Mouse (Mus musculus): ENCODE results near the gene Pde1a.
"Not testable (repeated sequence)": the region's sequence is repeated elsewhere in the genome, so short reads cannot be mapped to it uniquely, and the experiment has no call there.

The Pde1a gene

GRCm38 (mm10) chr2:79945898-79946675 is 183.2 kb downstream of the Pde1a start:
- no peak for DNase-seq

- DNase-seq = no peak
These were observed 194.6 kb downstream of the Pde1a start for GRCm38 (mm10) chr2:79934660-79935059.

GRCm38 (mm10) chr2:79922356-79922755 is 206.9 kb downstream of the Pde1a start:
- no peak for DNase-seq

DNA sequence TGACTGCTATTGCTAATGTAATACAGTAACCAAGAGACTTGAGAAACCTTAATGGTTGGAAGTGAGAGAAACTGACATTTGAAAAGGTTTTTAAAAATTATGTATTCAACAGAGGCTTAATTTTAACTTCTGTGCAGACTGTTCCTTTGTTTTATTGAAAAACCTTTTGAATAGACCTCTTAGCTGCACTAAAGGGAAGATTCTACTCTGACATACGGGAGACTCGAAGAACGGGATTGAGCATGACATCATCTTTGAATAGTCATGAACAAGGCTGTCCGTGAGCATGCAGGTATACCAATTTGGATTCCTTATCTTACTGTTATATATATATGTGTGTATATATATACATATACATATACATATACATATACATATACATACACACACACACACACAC is 207.9 kb downstream of the Pde1a start:
- DNase-seq = no peak

DNA sequence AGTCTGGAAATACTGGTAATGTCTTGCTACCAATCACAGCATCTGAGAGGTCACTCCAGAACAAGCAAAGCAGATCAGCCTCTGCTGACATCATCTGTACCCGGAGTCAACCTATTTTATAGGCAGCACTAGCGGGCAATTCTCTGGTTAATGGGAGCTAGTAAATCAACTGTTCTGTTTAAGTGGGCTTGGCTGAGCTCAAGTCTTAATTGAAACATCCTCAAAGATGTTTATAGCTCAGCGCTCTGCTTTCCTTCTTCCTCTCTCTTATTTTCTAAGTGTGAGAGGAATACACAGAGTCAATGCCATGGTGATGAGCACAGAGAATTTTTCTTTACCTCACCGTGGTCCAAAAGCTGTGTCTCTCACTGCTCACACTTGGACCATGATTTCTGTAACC is 208.8 kb downstream of the Pde1a start:
- DNase-seq = no peak

DNA sequence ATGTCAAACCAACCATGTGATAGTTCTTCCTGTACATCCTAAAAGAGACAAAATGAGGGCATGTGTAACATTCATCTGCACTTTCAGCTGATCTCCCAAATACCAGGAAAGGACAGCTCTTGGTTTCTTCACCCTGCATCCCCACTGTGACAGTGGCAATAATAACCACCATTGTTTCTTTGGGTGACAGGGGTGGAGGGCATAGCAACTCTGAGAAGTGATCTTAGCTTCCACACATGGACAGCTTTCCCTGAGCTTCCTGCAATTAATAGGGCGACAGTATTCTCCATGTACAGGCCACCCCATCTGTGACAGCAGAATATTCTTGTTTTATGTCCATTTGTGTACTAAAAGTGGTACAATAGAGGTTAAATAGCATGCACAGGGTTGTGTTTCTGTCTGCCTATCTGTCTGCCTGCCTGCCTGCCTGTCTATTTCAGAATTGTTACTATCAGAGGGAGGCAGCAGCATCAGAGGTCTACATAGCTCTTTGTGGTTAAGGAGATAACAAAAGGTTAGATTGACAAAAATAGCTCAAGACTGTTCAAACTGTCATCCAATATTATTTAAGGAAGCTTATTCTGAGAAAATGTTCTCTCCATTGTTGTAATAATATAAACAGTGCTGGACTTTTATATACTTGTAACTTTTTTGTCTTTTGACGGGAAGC is 227.3 kb downstream of the Pde1a start:
- DNase-seq = no peak

DNA sequence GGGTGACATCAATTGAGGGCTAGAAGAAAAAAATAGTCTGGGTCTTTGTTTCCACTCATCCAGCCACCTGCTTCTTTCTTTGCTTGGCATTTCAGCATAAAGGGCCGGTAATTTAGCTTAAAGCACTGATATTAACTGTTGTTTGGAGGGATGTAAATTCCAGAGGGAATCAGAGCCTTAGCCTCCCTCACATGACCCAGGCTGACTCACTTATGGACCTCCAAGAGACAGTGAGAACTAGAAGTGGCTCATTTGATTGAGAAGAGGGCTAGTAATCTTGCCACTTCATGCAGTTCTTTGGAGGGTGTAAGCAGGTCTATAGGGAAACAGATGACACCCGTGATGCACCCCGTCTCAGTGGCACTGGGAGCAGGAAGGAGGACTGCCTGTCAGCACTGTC is 230.7 kb downstream of the Pde1a start:
- DNase-seq = no peak

DNA sequence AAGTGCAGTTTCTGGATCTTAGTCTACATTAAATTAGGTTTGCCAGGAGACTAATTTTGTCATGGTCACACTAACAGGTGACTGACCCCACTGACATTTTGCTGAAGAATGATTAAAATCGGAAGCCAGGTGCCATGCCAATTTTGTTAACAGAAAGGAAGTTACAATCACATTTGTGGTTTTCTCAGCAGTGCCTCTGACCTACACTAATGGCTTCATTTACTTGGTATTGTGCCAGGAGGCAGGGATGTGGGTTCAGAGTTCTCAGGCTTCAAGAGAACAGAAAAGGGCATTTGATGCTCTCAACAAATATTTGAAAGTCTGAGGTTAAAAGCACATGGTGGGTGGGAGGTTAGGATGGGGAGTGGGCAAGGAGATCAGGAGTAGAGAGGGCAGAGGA is 236.4 kb downstream of the Pde1a start:
- no peak for DNase-seq

GRCm38 (mm10) chr2:79891760-79892570 is 237.3 kb downstream of the Pde1a start:
- DNase-seq = no peak

DNA sequence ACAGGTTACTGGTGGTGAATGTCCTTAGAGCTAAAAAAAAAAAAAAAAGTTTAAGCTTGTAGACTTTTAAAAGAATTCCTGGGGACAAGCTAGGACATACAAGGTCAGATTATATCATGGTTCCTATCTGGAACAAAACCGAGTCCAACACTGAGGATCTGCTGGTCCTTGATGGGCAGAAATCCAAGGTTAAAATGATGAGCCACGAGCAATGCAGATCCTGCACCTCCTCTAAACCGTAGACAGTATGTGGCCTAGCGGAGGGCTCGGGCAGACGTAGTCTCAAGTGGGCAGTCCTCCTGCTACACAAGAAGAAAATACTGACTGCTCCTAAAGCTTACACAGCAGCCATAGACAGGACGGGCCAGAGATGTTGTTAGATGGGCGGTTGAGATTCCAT is 238.5 kb downstream of the Pde1a start:
- DNase-seq = no peak

- DNase-seq = no peak
These were observed 245.5 kb downstream of the Pde1a start for GRCm38 (mm10) chr2:79883631-79884350.

GRCm38 (mm10) chr2:79883210-79883609 is 246.0 kb downstream of the Pde1a start:
- DNase-seq = no peak

GRCm38 (mm10) chr2:79865275-79865999 is 263.8 kb downstream of the Pde1a start:
- peak; percentile 7 for DNase-seq

DNA sequence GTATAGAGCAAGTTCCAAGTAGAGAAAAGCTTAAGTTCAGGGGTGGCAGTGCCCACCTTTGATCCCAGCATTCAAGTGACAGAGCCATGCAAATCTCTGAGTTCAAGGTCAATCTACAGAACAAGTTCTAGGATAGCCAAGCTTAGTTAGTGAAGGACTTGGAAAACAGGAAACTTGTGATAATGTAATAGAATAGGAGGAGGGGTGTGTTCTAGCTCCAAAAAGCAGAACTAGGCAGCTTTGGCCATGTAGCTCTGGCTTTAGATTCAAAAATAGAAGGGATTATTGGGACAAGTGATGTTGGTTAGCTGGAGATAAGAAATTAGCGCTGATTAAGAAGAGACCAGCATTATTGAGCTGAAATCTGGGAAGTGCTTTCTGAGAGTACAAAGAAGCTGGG is 272.4 kb downstream of the Pde1a start:
- DNase-seq = no peak

DNA sequence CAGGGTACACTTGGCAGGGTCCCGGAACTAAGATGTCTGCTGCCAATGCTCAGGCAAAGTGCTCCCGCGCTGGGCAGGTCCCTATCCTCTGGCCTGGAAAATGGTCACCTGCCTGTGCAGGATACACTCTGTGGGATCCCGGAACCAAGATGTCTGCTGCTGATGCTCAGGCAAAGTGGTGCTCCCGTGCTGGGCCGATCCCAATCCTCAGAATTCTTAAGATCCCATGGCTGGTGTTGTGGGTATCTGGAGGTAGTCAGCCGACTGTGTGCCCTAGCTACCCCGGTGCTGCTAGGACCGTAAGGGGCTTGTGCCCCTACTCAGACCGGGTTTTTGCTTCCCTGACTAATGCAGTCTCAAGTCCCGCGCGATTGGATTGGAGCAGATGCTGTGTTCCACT is 281.9 kb downstream of the Pde1a start:
- not testable (repeated sequence) for DNase-seq

DNA sequence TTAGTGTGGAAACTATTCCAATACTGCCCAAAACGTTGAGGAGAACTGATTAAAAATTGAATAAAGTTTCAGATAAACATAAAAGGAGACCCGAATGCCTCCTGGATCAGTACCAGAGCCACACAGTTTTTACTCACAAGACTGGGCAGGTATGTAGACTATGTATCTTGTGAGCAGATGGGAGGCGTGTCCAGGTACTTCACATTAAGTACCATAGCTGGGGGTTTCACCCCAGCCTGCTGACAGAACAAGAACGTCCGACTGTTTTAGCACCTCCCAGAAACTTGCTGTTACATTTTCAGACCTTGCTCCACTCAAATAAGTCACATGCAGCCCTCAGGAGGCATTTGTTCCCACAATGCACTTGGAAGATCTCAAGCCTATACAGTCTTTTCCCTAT is 289.7 kb downstream of the Pde1a start:
- no peak for DNase-seq

- no peak for DNase-seq
These were observed 290.2 kb downstream of the Pde1a start for GRCm38 (mm10) chr2:79839090-79839489.

GRCm38 (mm10) chr2:79825853-79826252 is 303.4 kb downstream of the Pde1a start:
- DNase-seq = no peak

GRCm38 (mm10) chr2:79819543-79819942 is 309.7 kb downstream of the Pde1a start:
- DNase-seq = no peak

DNA sequence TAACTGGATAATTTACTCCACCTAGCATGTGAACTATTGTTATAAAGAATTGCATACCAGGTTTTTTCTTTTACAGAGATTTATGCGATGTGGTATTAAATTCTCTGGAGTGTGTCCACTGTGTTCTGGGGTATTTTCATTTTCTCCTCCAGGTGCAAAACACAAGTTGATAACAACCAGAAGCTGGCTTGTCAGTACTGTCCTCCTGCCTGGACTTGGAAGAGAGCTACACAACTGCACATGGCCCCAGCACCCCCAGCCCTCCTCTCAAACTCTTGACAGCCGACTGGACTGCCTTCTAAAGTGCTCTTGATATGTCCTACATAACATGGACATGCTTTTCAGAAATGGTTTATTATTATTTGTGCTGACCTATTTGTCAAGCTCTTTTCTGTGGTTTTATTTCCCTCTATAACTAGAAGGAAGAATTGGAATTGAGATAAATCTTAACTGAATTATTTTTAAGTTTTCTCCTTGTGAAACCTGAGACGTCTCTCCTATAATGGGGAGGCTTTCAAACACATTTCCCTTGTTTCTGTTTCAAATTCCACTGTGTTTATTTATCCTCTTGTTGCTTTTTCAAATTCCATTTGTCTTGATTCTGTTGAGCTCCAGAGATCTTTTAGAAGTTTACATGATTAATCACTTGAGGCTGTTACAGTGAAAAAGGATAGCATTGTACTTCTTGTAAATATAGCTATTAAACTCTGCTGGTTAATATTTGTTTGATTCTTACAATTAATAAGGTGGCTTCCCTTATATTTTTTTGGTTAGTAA is 313.4 kb downstream of the Pde1a start:
- no peak for DNase-seq

GRCm38 (mm10) chr2:79798627-79799026 is 330.6 kb downstream of the Pde1a start:
- no peak for DNase-seq

GRCm38 (mm10) chr2:79797444-79797843 is 331.8 kb downstream of the Pde1a start:
- DNase-seq = no peak
